Mouse (Mus musculus) hindbrain, embryonic 12.5 days (tissue): ENCODE measurements around the gene Cant1. TPM values are rescaled to one million over a fixed set of nuclear protein-coding genes. Genes with fewer than 3 reads are reported as not detected.

Source experiments
- ATAC-seq: fragments of 200-750 bp; cut with Nextera tagmentation; 2 replicates; pipeline ENCODE4 v1.8.0; 2017; ENCODE audit warnings: moderate TSS enrichment; ENCODE audit not compliant: low FRiP score
- H3K27ac ChIP-seq: fragments of 300-500 bp; sonication (generic); 2 replicates; pipeline ENCODE4 v1.5.1; 2016; ENCODE audit warnings: mild to moderate bottlenecking
- H3K27me3 ChIP-seq: fragments of 300-500 bp; sonication (generic); 2 replicates; pipeline ENCODE4 v1.6.1; 2016; ENCODE audit warnings: mild to moderate bottlenecking
- H3K36me3 ChIP-seq: fragments of 300-500 bp; sonication (generic); 2 replicates; pipeline ENCODE4 v1.6.1; 2016; ENCODE audit warnings: mild to moderate bottlenecking
- H3K4me1 ChIP-seq: fragments of 300-500 bp; sonication (generic); 2 replicates; pipeline ENCODE4 v1.6.1; 2016
- H3K4me2 ChIP-seq: fragments of 300-500 bp; sonication (generic); replicated peaks from 2 replicates; pipeline ENCODE4 v1.6.1; 2016; ENCODE audit warnings: mild to moderate bottlenecking
- H3K4me3 ChIP-seq: fragments of 300-500 bp; sonication (generic); 2 replicates; pipeline ENCODE4 v1.5.1; 2016; ENCODE audit warnings: mild to moderate bottlenecking
- H3K9ac ChIP-seq: fragments of 300-500 bp; sonication (generic); 2 replicates; pipeline ENCODE4 v1.6.1; 2016; ENCODE audit warnings: mild to moderate bottlenecking, moderate library complexity
- H3K9me3 ChIP-seq: fragments of 300-500 bp; sonication (generic); replicated peaks from 2 replicates; pipeline ENCODE4 v1.6.1; 2016; ENCODE audit warnings: mild to moderate bottlenecking
- WGBS: fragments of 180-500 bp; shearing (Covaris S2); methylation state at CpG from one replicate; pipeline ENCODE4 v1.1.7; 2016; 5-methylcytosine and 5-hydroxymethylcytosine counted together
- polyA plus RNA-seq: library from polyadenylated mRNA; unstranded; fragments of >200 nt; fragmentation: Nextera tagmentation; extraction: Ambion mirVana; gene quantifications from 2 replicates; pipeline ENCODE4 v1.2.1, GENCODE M21; 2016

The Cant1 gene
- polyA plus RNA-seq, 1 experiment from 2014 or later: 31.3 TPM

GRCm38 (mm10) chr11:118362971-118363518 is 55.8 kb downstream of the Cant1 start:
- no peak for ATAC-seq
- Histone ChIP-seq H3K36me3 (no peaks in the 10 kb centered on the region), H3K9me3 (no peaks in the 10 kb centered on the region), H3K27me3 (no peaks in the 10 kb centered on the region), H3K9ac (peak overlapping the region; percentile 10; the same call in 1 of the 2 replicates), H3K4me3 (no peak overlapping the region), H3K4me2 (peak overlapping the region; percentile 19; the same call in 1 of the 2 replicates), H3K27ac (peak overlapping the region; percentile 56), H3K4me1 (peaks cover 15% of the 10 kb centered on the region)
- WGBS: 12% methylated on average over 8 of the region's 8 CpGs

GRCm38 (mm10) chr11:118362501-118362900 is 56.4 kb downstream of the Cant1 start:
- WGBS: 82% methylated on average over 1 of the region's 1 CpGs
- H3K27ac ChIP-seq: peak overlapping the region; percentile 56; the same call in 1 of the 2 replicates
- no peak overlapping the region for H3K4me2 ChIP-seq
- no peak overlapping the region for H3K4me3 ChIP-seq
- ATAC-seq: no peak
- H3K4me1 ChIP-seq: peaks cover 15% of the 10 kb centered on the region
- H3K36me3 ChIP-seq: no peaks in the 10 kb centered on the region
- H3K9ac ChIP-seq: no peak overlapping the region
- no peaks in the 10 kb centered on the region for H3K27me3 ChIP-seq
- no peaks in the 10 kb centered on the region for H3K9me3 ChIP-seq

- no peak for ATAC-seq
- H3K27ac ChIP-seq: no peak overlapping the region
- H3K36me3 ChIP-seq: no peaks in the 10 kb centered on the region
- no peaks in the 10 kb centered on the region for H3K27me3 ChIP-seq
- no peaks in the 10 kb centered on the region for H3K9me3 ChIP-seq
- H3K4me1 ChIP-seq: peaks cover 15% of the 10 kb centered on the region
- 75% methylated on average over 10 of the region's 10 CpGs for WGBS
- H3K4me2 ChIP-seq: no peak overlapping the region
- no peak overlapping the region for H3K9ac ChIP-seq
- H3K4me3 ChIP-seq: no peak overlapping the region
Measured at GRCm38 (mm10) chr11:118360907-118361341, 58.0 kb downstream of the Cant1 start.

- Histone ChIP-seq H3K36me3 (no peaks in the 10 kb centered on the region), H3K27me3 (no peaks in the 10 kb centered on the region), H3K4me3 (no peak overlapping the region), H3K4me1 (peaks cover 19% of the 10 kb centered on the region), H3K4me2 (no peak overlapping the region), H3K9ac (no peak overlapping the region), H3K9me3 (no peaks in the 10 kb centered on the region), H3K27ac (no peak overlapping the region)
- no peak for ATAC-seq
- 81% methylated on average over 7 of the region's 7 CpGs for WGBS
Measured at GRCm38 (mm10) chr11:118360491-118360890, 58.4 kb downstream of the Cant1 start.

Other genes starting within 250 kb of the Cant1 start
- gene Cyth1, start 170.5 kb downstream of the Cant1 start, polyA plus RNA-seq: 29.0 and 33.5 TPM in 2 replicates
- 17.1 and 19.9 TPM in 2 replicates for gene Usp36, start 128.8 kb downstream of the Cant1 start, polyA plus RNA-seq
- 0.43 and 0.48 TPM in 2 replicates for gene Cep295nl, start 76.6 kb downstream of the Cant1 start, polyA plus RNA-seq
- 66.2 and 68.3 TPM in 2 replicates for gene Timp2, start 63.3 kb downstream of the Cant1 start, polyA plus RNA-seq
- gene Lgals3bp, start 17.0 kb downstream of the Cant1 start, polyA plus RNA-seq: 2.3 and 3.3 TPM in 2 replicates
- 3.0 and 4.4 TPM in 2 replicates for gene C1qtnf1, start 9.1 kb upstream of the Cant1 start, polyA plus RNA-seq
- gene Engase, start 57.7 kb upstream of the Cant1 start, polyA plus RNA-seq: 7.1 and 7.2 TPM in 2 replicates